Mouse (Mus musculus): ENCODE results near the gene Pnldc1.
"Not testable (repeated sequence)": the region's sequence is repeated elsewhere in the genome, so short reads cannot be mapped to it uniquely, and the experiment has no call there.

The Pnldc1 gene

DNA sequence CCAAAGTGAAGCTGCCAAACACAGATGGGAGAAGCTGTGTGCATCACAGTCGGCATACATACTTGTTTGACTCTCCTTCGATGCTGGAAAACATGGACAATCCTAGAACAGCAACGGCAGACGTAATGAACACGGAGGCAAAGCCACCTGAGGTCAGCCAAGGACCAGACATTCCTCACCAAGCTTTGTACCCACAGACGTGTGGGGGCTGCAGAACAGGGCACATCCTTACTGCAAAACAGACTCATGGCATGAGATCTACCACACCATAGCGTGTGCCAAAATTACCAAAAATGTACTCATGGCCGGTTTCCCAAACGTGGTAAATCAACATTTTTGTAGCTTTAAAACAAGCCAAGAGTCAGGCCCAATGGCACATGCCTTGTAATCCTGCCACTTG lies 3.6 kb downstream of the Pnldc1 start:
- DNase-seq (ENCODE audit: low spot score): no peak

DNA sequence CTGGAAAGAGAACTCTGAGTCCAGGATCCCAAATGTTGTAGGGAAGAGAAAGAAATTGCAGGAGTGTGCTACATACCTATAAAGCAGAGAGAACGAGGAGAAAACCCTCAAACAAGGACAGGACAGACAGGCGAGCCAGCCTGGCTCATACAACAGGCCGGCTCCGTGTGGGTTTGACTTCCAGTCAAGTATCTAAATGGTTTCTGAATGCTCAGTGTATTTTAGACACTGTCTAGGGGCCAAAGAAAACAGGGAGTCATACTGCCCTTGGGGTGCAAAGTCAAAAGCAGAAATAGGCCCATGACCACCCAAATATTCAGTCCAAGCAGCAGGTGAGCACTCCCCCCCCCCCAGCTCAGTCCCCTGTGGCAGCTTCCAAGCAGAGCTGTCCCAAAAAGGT lies 4.2 kb downstream of the Pnldc1 start:
- no peak for DNase-seq (ENCODE audit: low spot score)

DNA sequence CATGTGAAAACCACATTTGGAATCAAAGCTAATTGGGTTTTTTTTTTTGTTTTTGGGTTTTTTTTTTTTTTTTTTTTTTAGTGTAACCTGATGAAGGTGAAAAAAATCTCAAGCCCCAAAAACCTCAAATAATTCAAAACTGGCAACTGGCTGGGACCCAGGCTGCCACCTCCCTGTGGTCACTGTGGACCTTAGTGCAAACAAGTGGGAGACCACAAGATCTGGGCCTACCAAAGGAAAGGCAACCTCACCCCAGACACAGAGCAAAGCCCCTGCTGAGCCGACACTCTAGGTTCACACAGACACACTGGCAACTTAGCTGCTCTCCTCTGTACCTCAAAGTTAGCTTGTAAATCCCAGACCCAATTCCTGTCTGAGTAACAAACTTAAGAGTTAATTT lies 5.7 kb downstream of the Pnldc1 start:
- no peak for DNase-seq (ENCODE audit: low spot score)

DNA sequence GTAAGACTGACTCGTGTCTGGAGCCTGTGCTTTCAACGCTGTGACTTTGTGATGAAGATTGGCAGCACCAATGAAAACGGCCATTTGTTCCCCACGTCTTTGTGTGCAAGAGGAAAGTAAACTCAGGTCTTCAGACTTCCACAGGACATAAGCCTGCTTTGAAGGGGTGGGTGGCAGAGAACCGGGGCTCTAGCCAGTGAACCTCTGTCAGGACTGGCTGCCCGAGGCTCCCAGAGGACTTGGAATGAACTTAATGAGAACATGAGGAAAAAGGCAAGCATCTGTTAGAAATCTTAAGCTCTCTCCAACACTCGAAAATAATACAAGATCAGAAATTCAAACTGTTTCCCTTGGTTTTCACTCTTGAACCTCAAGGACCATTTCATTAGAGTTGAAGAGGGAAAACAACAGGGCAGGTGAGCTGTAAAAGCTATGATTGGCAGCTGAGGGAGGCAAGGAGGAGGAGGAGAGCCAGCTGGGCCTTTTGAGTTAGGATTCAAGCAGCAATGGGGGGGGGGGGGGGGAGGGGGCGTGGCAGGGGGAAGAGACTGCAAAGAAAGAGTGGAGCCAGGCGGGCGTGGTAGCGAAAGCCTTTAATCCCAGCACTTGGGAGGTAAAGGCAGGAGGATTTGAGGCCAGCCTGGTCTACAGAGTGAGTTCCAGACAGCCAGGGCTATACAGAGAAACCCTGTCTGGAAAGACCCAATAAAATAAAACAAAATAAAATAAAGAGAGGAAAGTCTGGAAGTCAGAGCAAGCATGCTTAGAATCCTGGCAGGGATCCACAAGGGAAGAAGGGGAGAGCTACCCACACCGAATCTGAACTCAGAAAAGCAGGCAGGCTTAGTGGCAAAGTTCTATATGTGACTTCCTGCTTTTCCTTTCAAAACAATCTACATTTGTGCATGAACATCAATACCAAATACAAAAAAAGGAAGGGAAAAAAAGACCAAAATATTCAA lies 6.4 kb downstream of the Pnldc1 start:
- DNase-seq (ENCODE audit: low spot score): no peak

DNA sequence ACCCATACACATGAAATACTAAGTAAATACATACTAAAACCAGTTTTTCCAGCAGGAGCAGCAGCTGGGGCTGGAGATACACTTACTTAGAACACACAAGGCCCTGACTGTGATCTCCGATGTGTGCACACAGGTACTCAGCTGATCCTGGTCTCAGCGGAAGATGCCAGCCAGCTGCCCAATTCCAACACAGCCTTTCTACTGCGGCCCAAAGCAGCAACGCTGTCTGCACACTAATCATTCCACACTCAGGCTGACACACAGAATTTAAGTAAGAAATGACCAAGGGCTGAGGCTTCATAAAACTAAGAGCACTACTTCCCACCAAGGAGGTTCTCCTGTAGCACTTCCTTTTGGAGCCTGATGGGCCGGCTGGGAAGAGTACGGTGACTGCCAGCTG lies 7.7 kb downstream of the Pnldc1 start:
- DNase-seq (ENCODE audit: low spot score): no peak

DNA sequence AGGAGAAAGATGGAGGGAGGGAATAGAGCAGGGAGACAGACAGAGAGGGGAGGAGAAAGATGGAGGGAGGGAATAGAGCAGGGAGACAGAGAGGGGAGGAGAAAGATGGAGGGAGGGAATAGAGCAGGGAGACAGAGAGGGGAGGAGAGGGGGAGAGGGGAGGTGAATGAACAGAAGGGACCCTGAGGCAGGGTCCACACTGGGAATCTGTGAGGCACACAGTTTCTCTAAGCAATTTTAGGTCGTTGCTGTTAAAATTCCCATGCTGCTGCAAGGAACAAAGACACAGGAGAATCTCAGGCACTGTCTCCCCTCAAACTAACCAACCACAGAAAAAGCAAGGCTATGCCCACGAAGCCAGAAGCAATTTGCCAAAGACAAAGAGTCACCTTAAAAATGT lies 11.4 kb downstream of the Pnldc1 start:
- not testable (repeated sequence) for DNase-seq (ENCODE audit: low spot score)

DNA sequence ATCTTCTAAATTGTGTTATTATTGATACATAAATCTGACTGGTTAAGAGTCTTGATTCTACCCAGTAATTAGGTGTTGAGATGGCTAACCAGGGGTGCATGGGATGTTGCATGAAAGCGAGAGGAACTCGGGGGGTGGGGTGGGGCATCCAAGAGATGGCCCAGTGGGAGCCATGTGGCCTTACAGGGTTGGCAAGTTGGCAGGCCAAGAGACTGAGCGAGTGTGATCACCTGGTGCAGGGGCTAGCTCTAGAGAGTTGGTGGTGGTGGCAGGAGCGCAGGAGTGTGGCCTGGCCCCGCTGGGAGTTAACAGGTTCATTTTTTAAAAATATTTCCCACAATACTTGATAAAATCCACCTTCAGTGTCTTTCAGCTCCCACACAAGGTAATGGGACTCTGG lies 12.4 kb downstream of the Pnldc1 start:
- DNase-seq (ENCODE audit: low spot score): no peak

DNA sequence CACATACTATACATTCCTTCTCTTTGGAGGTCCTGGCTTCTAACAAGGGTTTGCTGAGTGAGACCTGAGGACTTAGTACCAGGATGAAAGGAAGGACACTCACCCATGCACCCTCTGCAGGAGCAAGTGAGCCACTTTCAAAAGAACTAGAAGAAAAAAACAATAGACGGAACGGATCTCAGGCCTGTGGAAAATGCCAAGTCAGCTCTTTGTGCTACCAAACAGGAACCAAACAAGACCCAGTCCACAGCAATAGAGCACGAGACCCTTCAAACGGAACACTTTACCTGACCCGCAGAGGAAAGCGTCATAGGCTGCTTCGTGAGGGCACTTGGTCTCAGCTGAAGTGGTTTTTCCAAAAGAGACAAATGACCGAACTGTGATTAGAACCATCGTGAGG lies 18.0 kb downstream of the Pnldc1 start:
- no peak for DNase-seq (ENCODE audit: low spot score)

DNA sequence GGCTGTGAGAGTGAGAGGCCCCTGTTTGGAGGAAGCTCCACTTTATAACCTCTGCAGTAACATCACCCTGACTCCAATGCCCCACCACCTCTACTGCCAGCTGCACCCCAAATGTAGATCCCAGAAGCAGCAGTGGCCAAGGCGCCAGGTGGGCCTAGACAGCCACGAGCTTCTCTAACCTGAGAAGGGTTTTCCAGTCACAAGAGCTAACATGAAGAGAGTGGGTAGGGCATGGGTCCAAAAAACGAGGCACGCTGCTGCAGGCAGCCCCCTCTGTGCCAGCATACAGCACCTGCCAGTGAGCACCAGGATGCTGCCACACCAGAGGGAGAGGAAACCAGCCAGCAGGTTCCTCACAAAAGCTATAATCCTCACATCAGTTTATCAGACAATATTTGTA lies 19.0 kb downstream of the Pnldc1 start:
- DNase-seq (ENCODE audit: low spot score): no peak

DNA sequence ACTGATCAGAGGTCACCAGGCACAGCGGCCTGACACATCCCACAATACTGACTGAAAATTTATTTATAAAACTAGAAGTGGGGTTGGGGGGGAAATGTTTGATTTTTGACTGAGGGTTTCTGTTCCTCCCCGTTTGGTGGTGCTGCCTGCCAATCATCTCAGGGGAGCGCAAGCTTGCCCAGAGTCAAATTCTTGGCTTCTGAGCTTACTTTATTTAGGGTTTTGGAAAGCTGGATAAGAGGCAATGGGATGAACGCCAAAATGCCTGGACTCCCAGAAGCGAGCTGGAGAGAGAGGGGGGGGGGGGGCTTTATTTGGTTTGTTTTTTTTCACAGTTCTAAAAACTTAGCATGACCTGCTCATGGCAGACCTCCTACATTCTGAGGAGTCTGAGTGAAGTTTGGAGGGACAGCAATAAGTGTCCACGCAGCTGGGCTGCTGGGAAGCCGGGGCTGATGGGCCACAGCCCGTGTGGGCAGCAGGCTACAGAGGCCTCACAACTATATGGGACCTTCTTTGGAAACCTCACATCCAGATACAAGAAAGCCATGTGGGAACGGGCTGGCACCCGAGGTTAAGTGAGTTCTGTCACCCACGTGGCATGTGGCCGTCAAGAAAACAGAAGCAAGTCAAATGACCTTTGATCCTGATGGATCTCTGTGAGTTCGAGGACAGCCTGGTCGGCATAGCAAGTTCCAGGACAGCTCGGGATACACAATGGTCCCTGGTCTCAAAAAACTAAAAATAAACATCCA lies 22.8 kb downstream of the Pnldc1 start:
- no peak for DNase-seq (ENCODE audit: low spot score)

DNA sequence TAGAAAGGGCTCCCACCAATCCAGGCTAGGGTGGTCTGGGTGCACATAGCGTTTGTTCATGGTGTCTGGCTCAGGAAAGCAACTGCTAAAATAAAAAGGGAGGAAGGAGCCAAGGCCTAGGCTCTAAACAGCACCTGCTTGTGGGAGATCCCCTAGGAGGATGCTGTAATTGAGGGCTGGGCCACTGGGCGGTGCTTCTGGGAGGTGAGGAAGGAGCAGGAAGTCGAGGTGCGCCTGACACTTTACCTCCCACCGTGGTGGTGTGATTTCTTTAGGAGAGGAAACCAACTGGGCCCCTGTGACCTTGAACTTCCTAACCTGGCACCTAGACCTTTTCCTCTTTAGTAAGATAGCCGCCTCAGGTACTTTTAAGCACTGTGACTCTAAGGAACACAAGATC lies 23.4 kb downstream of the Pnldc1 start:
- no peak for DNase-seq (ENCODE audit: low spot score)

DNA sequence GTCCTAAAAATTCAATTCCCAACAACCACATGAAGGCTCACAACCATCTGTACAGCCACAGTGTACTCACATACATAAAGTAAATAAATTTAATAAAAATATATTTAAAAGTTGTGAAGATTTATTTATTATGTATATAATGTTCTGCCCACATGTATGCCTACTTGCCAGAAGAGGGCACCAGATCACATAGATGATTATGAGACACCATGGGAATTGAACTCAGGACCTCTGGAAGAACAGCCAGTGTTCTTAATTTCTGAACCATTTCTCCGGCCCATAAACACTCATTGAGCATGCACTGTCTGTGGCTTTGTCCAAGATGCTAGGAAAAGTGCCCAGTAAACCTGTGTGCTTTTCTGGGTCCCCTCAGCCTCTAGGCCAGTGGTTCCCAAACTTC lies 28.8 kb downstream of the Pnldc1 start:
- no peak for DNase-seq (ENCODE audit: low spot score)

DNA sequence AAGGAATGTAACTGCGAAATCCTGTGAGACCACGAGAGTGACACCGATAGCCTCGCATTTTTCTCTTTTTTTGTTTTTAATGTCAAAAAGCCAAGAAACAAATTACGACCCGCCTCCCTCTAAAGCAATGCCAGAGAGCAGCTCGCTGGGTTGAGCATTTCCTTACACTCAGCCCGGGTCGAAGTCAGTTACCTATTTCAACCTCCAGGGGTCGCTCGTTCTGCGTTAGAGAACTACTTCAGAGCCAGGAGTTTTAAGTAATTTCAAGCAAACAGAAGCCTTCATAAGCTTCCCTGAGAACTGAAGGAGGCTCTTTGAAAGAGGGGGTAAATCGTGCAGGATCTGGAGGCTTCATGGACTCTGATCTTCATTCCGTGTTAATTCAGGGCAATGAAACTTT lies 29.9 kb downstream of the Pnldc1 start:
- peak; percentile 76 for DNase-seq (ENCODE audit: low spot score)

DNA sequence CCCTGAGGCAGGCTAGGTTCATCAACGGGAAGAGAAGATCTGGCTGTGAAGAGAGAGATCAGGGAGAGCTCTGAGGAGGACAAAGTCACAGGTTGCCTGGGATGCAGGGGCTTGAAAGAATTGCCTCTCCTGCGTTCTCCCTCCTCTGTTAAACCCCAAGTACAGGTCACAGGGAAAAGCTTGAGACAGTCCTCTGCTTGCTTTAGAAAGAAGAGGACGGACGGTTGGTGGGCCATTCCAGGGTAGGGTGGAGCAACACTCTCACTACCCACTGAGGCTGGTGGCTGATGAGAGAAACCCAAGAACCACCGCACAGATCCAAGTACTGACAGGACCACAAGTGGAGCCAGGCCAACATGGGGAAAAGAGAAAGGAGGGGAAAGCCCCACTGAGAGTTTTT lies 34.3 kb downstream of the Pnldc1 start, which contains the start of gene Mrgprh:
Mrgprh (plus strand) TSS at position 301 of the 400 bp plus-strand sequence.
- no peak for DNase-seq (ENCODE audit: low spot score)

DNA sequence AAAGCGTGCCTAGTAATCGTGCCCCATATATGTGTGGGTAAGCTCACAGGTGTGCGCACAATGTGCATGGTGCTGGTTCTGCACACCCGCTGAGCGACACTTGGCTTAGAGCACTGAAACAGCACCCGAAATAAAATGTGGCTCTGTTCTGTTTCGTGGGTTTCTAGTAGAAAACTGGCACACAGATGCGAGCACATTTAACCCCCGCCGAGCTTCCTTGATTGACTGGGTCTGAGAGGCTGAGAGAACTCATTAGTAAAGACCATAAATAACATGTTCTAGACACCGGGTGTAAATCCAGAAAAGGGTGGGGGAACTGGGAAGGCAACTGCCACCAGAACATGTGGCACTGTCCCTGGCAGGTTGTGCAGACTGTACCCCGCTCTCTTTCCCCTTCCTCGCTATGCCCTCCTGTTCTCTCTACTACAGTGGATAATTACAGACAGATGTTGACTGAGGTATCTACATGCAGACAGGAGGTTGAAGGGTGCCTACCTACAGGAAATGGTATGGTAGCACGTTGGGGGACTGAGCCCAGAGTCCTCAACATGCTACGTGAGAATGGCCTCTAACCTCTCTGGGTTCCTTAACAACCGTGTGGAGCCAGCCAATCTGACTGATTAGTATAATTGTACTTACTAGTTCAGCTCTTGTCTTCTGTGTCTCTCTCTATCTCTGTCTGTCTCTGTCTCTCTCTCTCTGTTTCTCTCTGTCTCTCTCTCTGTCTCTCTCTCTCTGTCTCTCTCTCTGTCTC lies 37.6 kb downstream of the Pnldc1 start:
- DNase-seq (ENCODE audit: low spot score): no peak

DNA sequence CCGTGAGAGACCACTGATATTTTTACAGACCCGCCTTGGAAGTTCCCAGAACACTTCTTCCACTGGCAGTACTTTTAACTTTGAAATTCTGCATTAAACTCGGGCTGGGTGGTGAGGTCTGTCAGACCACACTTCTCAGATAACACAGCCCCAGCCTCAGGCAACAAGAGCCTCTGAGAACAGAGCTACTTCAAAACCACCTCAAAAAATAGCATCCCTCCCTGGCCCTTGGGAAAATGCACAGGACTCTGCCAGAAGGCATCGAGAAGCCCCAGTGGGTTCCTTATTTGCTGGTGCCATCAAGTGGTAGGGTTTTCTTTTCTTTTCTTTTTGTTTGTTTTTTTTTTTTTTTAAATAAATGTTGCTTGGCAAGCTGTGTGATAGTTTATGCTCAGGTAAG lies 41.4 kb downstream of the Pnldc1 start:
- no peak for DNase-seq (ENCODE audit: low spot score)

DNA sequence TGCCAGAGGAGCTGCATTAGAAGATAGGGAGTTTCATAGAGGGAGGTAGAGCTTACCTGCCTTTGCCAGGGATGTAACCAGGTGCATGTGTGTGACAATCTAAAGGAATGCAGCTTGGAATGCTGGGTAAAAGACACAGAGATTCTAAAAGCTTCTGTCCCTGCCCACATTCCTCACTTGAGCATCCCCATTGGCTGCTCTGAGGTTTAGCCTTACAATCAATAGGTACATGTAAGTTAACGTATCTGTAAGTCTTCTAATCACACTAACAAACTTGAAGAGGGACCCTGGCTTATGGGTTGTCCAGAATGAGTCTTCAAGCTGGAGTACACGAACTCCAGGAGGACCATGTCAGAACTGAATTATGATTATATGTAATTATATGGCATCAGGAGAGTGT lies 42.0 kb downstream of the Pnldc1 start, which contains the start of gene Mas1:
Mas1 (minus strand) TSS at position 101 of the 400 bp plus-strand sequence.
- no peak for DNase-seq (ENCODE audit: low spot score)

DNA sequence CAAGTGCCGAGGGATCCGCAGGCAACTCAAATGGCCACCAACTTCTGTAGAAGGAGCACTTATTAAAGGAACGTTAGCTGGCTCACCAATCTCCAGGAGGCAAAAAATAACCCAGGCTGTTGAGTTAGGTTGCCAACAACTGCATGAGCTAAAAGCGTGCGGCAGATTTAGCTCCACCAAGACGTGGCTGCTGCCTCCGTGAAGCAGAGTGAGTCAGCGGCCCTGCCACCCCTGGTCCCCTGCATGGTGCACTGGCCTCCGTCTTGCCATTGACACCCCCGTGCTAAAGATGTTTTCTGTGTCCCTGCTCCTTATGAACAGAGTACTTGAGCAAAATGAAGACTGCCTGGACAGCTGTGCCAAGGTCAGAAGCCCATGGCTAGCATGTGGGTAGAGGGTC lies 43.2 kb downstream of the Pnldc1 start:
- DNase-seq (ENCODE audit: low spot score): no peak

DNA sequence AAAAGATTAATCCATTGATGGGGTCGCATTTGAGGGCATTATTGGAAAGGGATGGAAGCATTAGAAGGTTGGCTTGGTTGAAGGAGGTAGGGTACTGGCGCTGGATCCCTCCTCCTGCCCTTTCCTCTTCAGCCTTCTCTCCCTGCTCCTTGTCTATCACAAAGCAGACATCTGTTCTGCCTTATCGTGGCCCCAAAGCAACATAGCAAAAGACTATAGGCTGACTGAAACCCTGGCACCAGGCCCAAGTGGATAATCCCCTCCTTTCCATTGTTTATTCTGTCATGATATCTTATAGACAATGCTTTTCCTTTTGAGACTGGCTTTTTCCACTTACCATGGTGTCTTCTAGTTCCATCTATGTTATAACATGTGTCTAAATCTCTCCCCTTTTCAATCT lies 44.6 kb downstream of the Pnldc1 start:
- DNase-seq (ENCODE audit: low spot score): no peak

DNA sequence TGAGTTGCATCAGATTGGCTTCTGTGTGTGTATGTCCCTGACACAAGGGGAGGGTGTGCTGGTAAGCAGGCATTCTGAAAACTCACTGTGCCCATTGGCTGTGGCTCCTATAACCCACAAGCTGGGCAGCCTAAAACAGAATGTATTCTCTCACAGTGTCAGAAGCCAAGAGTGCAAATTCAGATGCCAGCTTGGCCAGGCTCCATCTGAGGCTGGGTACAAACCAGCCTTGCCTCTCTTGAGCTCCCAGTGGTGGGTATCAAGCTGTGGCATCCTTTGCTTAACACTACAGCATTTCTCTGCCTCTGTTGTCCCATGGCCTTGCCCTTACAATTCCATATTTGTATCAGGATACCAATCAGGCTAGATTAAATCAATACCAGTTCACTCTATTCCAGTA lies 45.9 kb downstream of the Pnldc1 start:
- DNase-seq (ENCODE audit: low spot score): no peak

DNA sequence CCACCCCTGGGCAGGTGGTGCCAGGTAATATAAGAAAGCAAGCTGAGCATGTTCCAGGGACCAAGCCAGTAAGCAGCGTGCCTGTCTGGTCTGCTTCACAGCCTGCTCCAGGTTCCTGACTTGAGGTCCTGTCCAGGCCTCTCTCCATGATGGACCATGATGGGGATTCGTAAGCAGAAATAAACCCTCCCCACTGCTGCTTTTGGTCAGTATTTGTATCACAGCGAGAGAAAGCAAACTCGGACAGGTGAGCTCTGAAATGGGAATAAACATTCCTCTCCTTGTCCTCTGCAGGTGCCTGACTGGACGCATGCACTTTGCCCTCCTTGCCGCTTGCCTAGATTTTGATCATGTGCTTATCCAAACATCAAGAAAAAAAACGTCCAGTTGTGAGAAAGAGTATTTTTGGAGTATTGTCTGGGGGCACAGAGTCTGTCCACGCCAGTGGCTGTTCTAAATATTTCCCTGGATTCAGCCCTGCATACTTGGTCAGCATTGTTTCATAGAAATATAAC lies 51.0 kb downstream of the Pnldc1 start:
- no peak for DNase-seq (ENCODE audit: low spot score)

DNA sequence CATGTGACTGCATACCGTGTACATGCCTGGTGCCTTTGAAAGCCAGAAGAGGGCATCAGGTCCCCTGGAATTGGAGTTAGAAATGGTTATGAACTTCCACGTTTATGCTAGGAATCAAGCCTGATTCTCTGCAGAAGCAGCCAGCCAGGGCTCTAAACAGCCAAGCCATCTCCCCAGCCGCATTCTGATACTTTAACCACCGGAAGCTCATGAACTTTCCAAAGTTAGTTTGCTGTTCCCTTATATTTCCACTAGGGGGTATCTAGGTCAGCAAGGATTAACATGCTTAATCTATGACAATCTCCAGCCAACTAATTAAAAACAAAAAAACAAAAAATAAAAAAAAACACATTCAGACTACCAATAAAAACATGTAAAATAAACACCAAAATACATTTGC lies 52.0 kb downstream of the Pnldc1 start:
- DNase-seq (ENCODE audit: low spot score): no peak
